Mouse (Mus musculus) heart, adult 2 months (tissue): Measurements from ENCODE around the gene Fam83e. TPM values are rescaled to one million over a fixed set of nuclear protein-coding genes. Genes with fewer than 3 reads are reported as not detected.
A peak's percentile ranks its signal among the peaks of the same experiment; 100 is the strongest.

Experiments
- DNase-seq, 2 experiments: peaks; one replicate each; pipeline ENCODE4 v3.0.0; 2021
- H3K27ac ChIP-seq: fragments of 200-600 bp; 2 replicates; pipeline ENCODE4 v1.8.1; 2022
- H3K27me3 ChIP-seq: fragments of 200-500 bp; 2 replicates; pipeline ENCODE4 v1.6.1; 2012; ENCODE audit warnings: mild to moderate bottlenecking, low read length, inconsistent platforms, mixed read lengths; ENCODE audit not compliant: control insufficient read depth, insufficient read depth
- H3K36me3 ChIP-seq: fragments of 200-500 bp; 2 replicates; pipeline ENCODE4 v1.6.1; 2012; ENCODE audit warnings: low read length, inconsistent platforms; ENCODE audit not compliant: control insufficient read depth, insufficient read depth
- H3K4me1 ChIP-seq: fragments of 200-500 bp; 2 replicates; pipeline ENCODE4 v1.6.1; 2011; ENCODE audit warnings: low read length; ENCODE audit not compliant: control insufficient read depth, insufficient read depth
- H3K4me3 ChIP-seq: fragments of 200-600 bp; 2 replicates; pipeline ENCODE4 v1.8.1; 2022
- H3K79me2 ChIP-seq: fragments of 200-500 bp; replicated peaks from 2 replicates; pipeline ENCODE4 v1.6.1; 2012; ENCODE audit warnings: mild to moderate bottlenecking, inconsistent platforms, low read length, moderate library complexity, mixed read lengths; ENCODE audit not compliant: control insufficient read depth, insufficient read depth
- H3K9ac ChIP-seq: fragments of 200-500 bp; 2 replicates; pipeline ENCODE4 v1.6.1; 2012; ENCODE audit warnings: low read depth, mild to moderate bottlenecking, control low read depth, inconsistent platforms, low read length, mixed read lengths
- CTCF ChIP-seq: fragments of 200-600 bp; IDR thresholded peaks from 2 replicates; pipeline ENCODE4 v1.8.1; 2022; ENCODE audit warnings: antibody characterized with exemption, mild to moderate bottlenecking, moderate library complexity
- EP300 ChIP-seq: fragments of 200-500 bp; IDR thresholded peaks from 2 replicates; pipeline ENCODE4 v1.6.1; 2011; ENCODE audit warnings: low read depth, low read length, control low read depth; ENCODE audit not compliant: insufficient read depth
- POLR2A ChIP-seq: fragments of 200-500 bp; IDR thresholded peaks from 2 replicates; pipeline ENCODE4 v1.6.1; 2011; ENCODE audit warnings: mild to moderate bottlenecking, low read depth, low read length, control low read depth; ENCODE audit not compliant: insufficient read depth
- WGBS: fragments of 180-500 bp; shearing (Covaris S2); methylation state at CpG from one replicate; pipeline ENCODE4 v1.1.7; 2018; 5-methylcytosine and 5-hydroxymethylcytosine counted together
- intact Hi-C: fragments of 180-260 bp; cut with DNase I; formaldehyde crosslinking; loops from one replicate; pipeline ENCODE4 v1.15.1; 2025
- polyA plus RNA-seq: library from polyadenylated mRNA; depleted of rRNA; stranded (reverse); fragments of >200 nt; gene quantifications from 2 replicates; pipeline ENCODE4 v1.2.3, GENCODE M21; 2012
- total RNA-seq, 2 experiments: library from RNA; stranded (reverse); gene quantifications; 2 replicates each; pipeline ENCODE4 v1.2.3; 2021

The Fam83e gene
- total and polyA plus RNA-seq, 3 experiments = 0.13 to 1.1 (median 0.34) TPM

DNA sequence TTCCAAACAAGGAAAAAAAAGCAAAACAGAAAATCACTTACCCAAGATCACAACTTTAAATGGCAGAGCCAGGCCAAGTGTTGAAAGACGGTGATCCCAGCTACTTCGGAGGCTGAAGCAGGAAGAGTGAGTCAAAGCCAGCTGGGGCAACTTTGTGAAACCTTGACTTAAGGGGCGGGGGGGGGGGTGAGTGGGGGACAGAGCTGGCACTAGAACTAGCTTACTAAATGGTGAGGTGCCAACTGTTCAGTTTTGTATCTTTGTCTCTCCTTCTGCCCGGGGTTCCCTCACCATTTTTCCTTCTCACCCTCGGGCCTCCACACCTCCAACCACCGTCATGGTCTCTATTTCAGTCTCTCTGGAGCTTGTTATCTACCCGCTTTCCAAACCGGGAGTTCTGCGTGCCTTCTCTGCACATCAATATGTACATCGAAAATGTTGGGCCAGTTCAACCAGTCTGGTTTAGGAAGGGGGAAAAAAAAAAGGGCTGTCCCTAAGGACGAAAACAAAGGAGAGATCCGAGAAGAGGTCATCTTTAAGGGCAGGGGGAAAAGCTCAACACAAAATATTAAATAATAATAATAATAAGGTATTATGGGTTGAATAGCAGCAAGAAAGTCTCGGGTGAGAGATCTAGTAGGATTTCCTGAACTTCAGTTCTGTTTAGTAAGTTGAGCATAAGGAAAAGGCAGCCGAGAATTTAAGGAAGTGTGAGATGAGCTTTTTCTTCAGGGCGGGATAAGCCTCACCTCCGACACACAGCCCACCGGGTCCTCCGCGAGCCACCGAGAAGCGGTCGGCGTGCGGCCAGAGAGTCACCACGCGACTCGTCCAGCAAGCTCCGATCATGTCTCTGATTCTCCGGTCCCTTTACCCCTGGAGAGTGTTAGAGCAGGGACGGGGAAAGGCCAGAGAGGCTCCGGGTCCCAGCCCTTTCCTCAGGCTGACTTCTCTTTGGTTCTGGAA, 3.8 kb upstream of the Fam83e start:
- Histone ChIP-seq H3K36me3 (peaks cover 6% of the 10 kb centered on the region), H3K9ac (peak overlapping the region; percentile 95), H3K4me1 (peaks cover 12% of the 10 kb centered on the region), H3K27ac (peak overlapping the region; percentile 96), H3K79me2 (no peaks in the 10 kb centered on the region; the same call in 1 of the 2 replicates), H3K27me3 (no peaks in the 10 kb centered on the region), H3K4me3 (peak overlapping the region; percentile 86)
- intact Hi-C loops = loop anchor here (5.0 to 10.0 kb wide), 2 partner anchors 205 to 972 kb away; partner anchors contain the start of genes Ccdc114, Emp3 and Vrk3
- TF ChIP-seq POLR2A (no peak), CTCF (no peak), EP300 (no peak)
- DNase-seq = peak in 1 of 2 experiments; percentile 23
- WGBS = 4% methylated on average over 31 of the region's 31 CpGs

DNA sequence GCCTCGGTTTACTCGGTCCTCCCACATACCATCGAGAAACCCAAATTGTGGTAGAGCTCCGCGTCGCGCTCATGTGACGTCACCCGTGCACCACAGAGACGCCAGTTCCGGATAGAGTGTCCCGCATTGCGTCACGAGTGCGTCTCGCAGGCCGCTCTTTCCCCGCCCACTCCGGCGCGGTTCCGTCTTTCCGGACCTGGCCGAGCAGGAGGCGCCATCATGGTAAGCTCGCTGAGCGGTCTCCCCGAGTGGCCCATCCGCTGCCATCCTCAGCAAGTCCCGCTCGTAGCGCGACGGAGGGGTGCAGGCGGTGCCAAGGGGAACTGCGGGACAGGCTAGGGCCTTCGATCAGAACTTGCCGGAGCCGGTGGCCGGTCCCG, 3.1 kb upstream of the Fam83e start, which contains the start of gene Sphk2:
Gene Sphk2 (minus strand): TSS at position 85 of the 380 bp plus-strand sequence.
- TF ChIP-seq POLR2A (peak; percentile 99), EP300 (peak; percentile 98), CTCF (peak; percentile 21)
- peak within 1 kb of the TSS; percentile 96 for H3K27ac ChIP-seq
- H3K79me2 ChIP-seq = no peaks in the 10 kb centered on the region; the same call in 1 of the 2 replicates
- H3K9ac ChIP-seq = peak within 1 kb of the TSS; percentile 95
- H3K4me1 ChIP-seq = peaks cover 12% of the 10 kb centered on the region
- peaks cover 3% of the 10 kb centered on the region for H3K36me3 ChIP-seq
- intact Hi-C loops = loop anchor here (1.0 to 10.0 kb wide), 3 partner anchors 113 to 973 kb away; partner anchors contain the start of genes Ccdc114, Emp3 and Vrk3
- WGBS = 1% methylated on average over 41 of the region's 41 CpGs
- peak within 1 kb of the TSS; percentile 86 for H3K4me3 ChIP-seq
- no peaks in the 10 kb centered on the region for H3K27me3 ChIP-seq
- DNase-seq = peak; percentile 98

DNA sequence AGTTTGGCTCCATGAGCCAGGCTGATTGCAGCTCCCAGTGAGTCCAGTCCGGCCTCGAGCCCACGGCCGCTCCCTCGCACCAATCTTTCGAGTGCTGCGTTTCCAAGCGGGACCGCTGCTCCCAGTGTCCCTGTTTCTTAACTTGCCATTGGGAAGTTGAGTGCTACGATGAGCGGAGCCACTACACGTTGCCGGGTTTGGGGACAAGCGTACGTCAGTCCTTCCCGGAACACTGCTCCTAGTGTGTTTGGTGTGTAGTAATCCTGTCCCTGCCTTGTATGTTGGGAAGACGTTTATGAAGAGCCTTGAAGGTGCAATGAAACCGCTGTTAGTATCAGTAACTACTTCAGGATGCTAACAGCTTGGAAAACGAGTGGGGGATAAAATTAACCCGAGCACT, 2.7 kb upstream of the Fam83e start:
- Histone ChIP-seq H3K36me3 (peaks cover 3% of the 10 kb centered on the region), H3K27ac (peak overlapping the region; percentile 96), H3K27me3 (no peaks in the 10 kb centered on the region), H3K4me1 (peaks cover 12% of the 10 kb centered on the region), H3K9ac (peak overlapping the region; percentile 83), H3K4me3 (peak overlapping the region; percentile 86), H3K79me2 (no peaks in the 10 kb centered on the region; the same call in 1 of the 2 replicates)
- no peak for TF ChIP-seq CTCF
- no peak for DNase-seq
- intact Hi-C loops = loop anchor here (1.0 to 10.0 kb wide), 3 partner anchors 113 to 974 kb away; partner anchors contain the start of genes Ccdc114, Emp3 and Vrk3
- WGBS = under 1% methylated on average over 20 of the region's 20 CpGs

DNA sequence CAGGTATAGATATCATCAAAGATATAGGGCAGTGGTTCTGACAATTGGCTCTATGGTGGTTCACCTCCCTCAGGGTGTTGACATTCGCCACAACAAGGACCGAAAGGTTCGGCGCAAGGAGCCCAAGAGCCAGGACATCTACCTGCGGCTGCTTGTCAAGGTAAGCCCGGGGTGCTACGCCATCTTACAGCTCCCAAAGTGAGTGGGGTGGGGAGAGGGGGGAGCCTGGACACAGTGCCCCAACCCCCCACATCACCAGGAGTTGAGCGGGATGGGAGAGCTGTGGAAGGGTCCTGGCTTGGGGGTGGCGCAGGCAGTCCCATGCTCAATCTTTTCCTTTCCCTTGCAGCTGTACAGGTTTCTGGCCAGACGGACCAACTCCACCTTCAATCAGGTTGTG, 1.8 kb upstream of the Fam83e start:
- no peak for TF ChIP-seq EP300
- no peak for TF ChIP-seq POLR2A
- TF ChIP-seq CTCF = no peak
- Histone ChIP-seq H3K27ac (no peak overlapping the region), H3K27me3 (no peaks in the 10 kb centered on the region), H3K9ac (no peak overlapping the region), H3K4me1 (peaks cover 11% of the 10 kb centered on the region), H3K4me3 (peak overlapping the region; percentile 86), H3K79me2 (no peaks in the 10 kb centered on the region; the same call in 1 of the 2 replicates), H3K36me3 (peaks cover 3% of the 10 kb centered on the region)
- 78% methylated on average over 10 of the region's 10 CpGs for WGBS
- no peak for DNase-seq
- intact Hi-C loops = loop anchor here (5.0 to 10.0 kb wide), 2 partner anchors 203 to 974 kb away; partner anchors contain the start of genes Ccdc114, Emp3 and Vrk3

DNA sequence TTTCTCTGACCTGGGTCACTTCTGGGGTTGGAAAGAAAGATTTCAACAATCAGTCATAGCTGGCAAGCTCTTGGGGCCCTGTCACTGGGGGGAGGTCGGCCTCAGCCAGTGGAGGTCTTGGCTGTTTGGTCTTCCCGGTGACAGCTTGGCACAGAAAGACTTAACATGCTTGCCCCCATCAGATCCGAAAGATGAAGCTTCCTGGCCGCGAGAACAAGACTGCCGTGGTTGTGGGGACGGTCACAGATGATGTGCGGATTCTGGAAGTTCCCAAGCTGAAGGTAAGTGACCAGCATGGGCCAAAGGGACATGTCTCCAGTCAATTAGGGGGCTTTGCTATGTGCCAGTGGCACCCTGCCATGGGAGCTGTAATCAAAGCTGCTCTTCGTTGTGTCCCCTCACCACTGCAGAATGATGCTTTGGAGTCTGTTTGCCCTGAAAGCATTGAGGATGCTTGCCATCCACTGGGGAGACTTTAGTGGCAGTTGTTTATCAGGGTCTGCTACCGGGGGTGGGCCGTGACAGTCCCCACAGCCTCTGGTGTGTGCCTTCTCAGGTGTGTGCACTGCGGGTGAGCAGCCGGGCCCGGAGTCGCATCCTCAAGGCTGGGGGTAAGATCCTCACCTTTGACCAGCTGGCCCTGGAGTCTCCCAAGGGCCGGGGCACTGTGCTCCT, 1.1 kb upstream of the Fam83e start:
- H3K36me3 ChIP-seq = peaks cover 3% of the 10 kb centered on the region
- H3K9ac ChIP-seq = no peak overlapping the region
- 88% methylated on average over 16 of the region's 16 CpGs for WGBS

More for the DNA sequence above, 1.1 kb upstream of the Fam83e start:
- Histone ChIP-seq H3K27ac (no peak overlapping the region), H3K27me3 (no peaks in the 10 kb centered on the region), H3K4me1 (peaks cover 11% of the 10 kb centered on the region), H3K79me2 (no peaks in the 10 kb centered on the region; the same call in 1 of the 2 replicates), H3K4me3 (no peak overlapping the region)
- no peak for DNase-seq
- intact Hi-C loops = loop anchor here (5.0 to 10.0 kb wide), 3 partner anchors 87 to 975 kb away; partner anchors contain the start of genes Ccdc114, Emp3 and Vrk3
- TF ChIP-seq POLR2A = no peak
- TF ChIP-seq CTCF = no peak
- no peak for TF ChIP-seq EP300
